Mouse (Mus musculus) ES-Bruce4 (cell line): Measurements from ENCODE around the gene Kcnk12.

Experiments
- CTCF ChIP-seq: IDR thresholded peaks from one replicate; pipeline ENCODE4 v1.8.1; 2011; ENCODE audit warnings: low read depth, low read length
- EP300 ChIP-seq: IDR thresholded peaks from 2 replicates; pipeline ENCODE4 v1.6.1; 2011; ENCODE audit warnings: low read depth, low read length; ENCODE audit not compliant: insufficient read depth
- POLR2A ChIP-seq: IDR thresholded peaks from one replicate; pipeline ENCODE4 v1.8.1; 2011; ENCODE audit warnings: low read length; ENCODE audit not compliant: insufficient read depth

DNA sequence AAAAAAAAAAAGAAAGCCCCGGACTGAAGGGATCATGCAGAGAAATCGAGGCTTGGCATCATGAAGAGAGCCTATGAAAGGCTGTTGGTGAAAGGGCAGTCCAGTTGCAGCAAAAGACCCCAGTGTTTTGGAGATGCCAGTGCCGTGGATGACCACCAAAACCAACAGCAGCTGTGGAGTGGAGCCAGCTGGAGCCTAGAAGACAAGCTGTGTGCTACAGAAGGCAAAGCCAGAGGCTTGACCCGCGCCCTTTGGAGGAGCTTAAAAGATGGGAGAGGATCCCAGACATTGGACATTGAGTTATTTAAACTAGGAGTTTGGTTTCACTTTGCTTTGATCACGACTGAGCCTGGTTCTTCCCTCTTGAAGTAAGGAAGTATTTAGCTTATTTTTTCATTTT is 9.6 kb downstream of the Kcnk12 start:
- TF ChIP-seq CTCF, result no peak
- TF ChIP-seq EP300, result no peak
- TF ChIP-seq POLR2A, result no peak
